Mouse (Mus musculus): ENCODE measurements around the gene Cnga3. TPM values are rescaled to one million over a fixed set of nuclear protein-coding genes. Genes with fewer than 3 reads are reported as not detected.

The Cnga3 gene
- polyA plus RNA-seq, 1 experiment: not detected

- Histone ChIP-seq H3ac (ENCODE audit: control insufficient read depth, insufficient read length) (no peak overlapping the region), H3K4me3 (no peak overlapping the region), H3K36me3 (ENCODE audit: control insufficient read depth, insufficient read depth) (no peaks in the 10 kb centered on the region), H3K79me2 (ENCODE audit: control insufficient read depth, insufficient read depth) (no peaks in the 10 kb centered on the region), H3K27me3 (ENCODE audit: control insufficient read depth, insufficient read depth, insufficient read length) (no peaks in the 10 kb centered on the region), H3K4me2 (ENCODE audit: low read depth) (no peak overlapping the region)
- no peak for TF ChIP-seq POLR2AphosphoS2 (IDR thresholded peaks at IDR 0.05; ENCODE audit: insufficient read length, low read depth)
- TF ChIP-seq MYOG (IDR thresholded peaks at IDR 0.05; ENCODE audit: control insufficient read depth in 1 of 3, insufficient read depth in 1 of 3, insufficient read length in 2 of 3, low read depth in 2 of 3): no peak
- TF ChIP-seq MAX (IDR thresholded peaks at IDR 0.05; ENCODE audit: low read depth): no peak
- TF ChIP-seq E2F4 (IDR thresholded peaks at IDR 0.05; ENCODE audit: insufficient read depth): no peak
- no peak for TF ChIP-seq TCF3 (IDR thresholded peaks at IDR 0.05; ENCODE audit: insufficient read length, low read depth)
- TF ChIP-seq USF1 (IDR thresholded peaks at IDR 0.05; ENCODE audit: low read depth): no peak
- TF ChIP-seq CEBPB (IDR thresholded peaks at IDR 0.05; ENCODE audit: insufficient read depth, poor library complexity, severe bottlenecking): no peak
- no peak for TF ChIP-seq TCF12 (IDR thresholded peaks at IDR 0.05; ENCODE audit: insufficient read depth, poor library complexity, severe bottlenecking)
- no peak for TF ChIP-seq POLR2A (IDR thresholded peaks at IDR 0.05; ENCODE audit: insufficient read length, low read depth)
- no peak for TF ChIP-seq MYOD1 (IDR thresholded peaks at IDR 0.05; ENCODE audit: control insufficient read depth in 1 of 3, insufficient read length in 2 of 3, low read depth in 2 of 3)
- no peak for TF ChIP-seq REST (IDR thresholded peaks at IDR 0.05; ENCODE audit: insufficient read depth, insufficient read length)
- no peak for TF ChIP-seq SRF (IDR thresholded peaks at IDR 0.05; ENCODE audit: control insufficient read depth, insufficient read length, low read depth)
Observed at GRCm38 (mm10) chr1:37187050-37187449, 27.2 kb upstream of the Cnga3 start.

GRCm38 (mm10) chr1:37194607-37195006, 19.6 kb upstream of the Cnga3 start:
- TF ChIP-seq SRF (IDR thresholded peaks at IDR 0.05; ENCODE audit: control insufficient read depth, insufficient read length, low read depth): no peak
- no peak for TF ChIP-seq MYOD1 (IDR thresholded peaks at IDR 0.05; ENCODE audit: control insufficient read depth in 1 of 3, insufficient read length in 2 of 3, low read depth in 2 of 3)
- no peak for TF ChIP-seq TCF12 (IDR thresholded peaks at IDR 0.05; ENCODE audit: insufficient read depth, poor library complexity, severe bottlenecking)
- TF ChIP-seq MYOG (IDR thresholded peaks at IDR 0.05; ENCODE audit: control insufficient read depth in 1 of 3, insufficient read depth in 1 of 3, insufficient read length in 2 of 3, low read depth in 2 of 3): no peak
- no peak overlapping the region for H3K4me2 ChIP-seq (ENCODE audit: low read depth)
- H3K36me3 ChIP-seq (ENCODE audit: control insufficient read depth, insufficient read depth): no peaks in the 10 kb centered on the region
- H3ac ChIP-seq (ENCODE audit: control insufficient read depth, insufficient read length): no peak overlapping the region
- H3K79me2 ChIP-seq (ENCODE audit: control insufficient read depth, insufficient read depth): no peaks in the 10 kb centered on the region
- no peak overlapping the region for H3K4me3 ChIP-seq
- H3K27me3 ChIP-seq (ENCODE audit: control insufficient read depth, insufficient read depth, insufficient read length): no peaks in the 10 kb centered on the region

GRCm38 (mm10) chr1:37201406-37201805, 12.8 kb upstream of the Cnga3 start:
- Histone ChIP-seq H3K79me2 (ENCODE audit: control insufficient read depth, insufficient read depth) (no peaks in the 10 kb centered on the region), H3K4me3 (no peak overlapping the region), H3K4me2 (ENCODE audit: low read depth) (no peak overlapping the region), H3K36me3 (ENCODE audit: control insufficient read depth, insufficient read depth) (no peaks in the 10 kb centered on the region), H3K27me3 (ENCODE audit: control insufficient read depth, insufficient read depth, insufficient read length) (no peaks in the 10 kb centered on the region), H3ac (ENCODE audit: control insufficient read depth, insufficient read length) (no peak overlapping the region)
- TF ChIP-seq MYOG (IDR thresholded peaks at IDR 0.05; ENCODE audit: control insufficient read depth in 1 of 3, insufficient read depth in 1 of 3, insufficient read length in 2 of 3, low read depth in 2 of 3): no peak
- no peak for TF ChIP-seq POLR2AphosphoS2 (IDR thresholded peaks at IDR 0.05; ENCODE audit: insufficient read length, low read depth)
- no peak for TF ChIP-seq CEBPB (IDR thresholded peaks at IDR 0.05; ENCODE audit: insufficient read depth, poor library complexity, severe bottlenecking)
- no peak for TF ChIP-seq USF1 (IDR thresholded peaks at IDR 0.05; ENCODE audit: low read depth)
- no peak for TF ChIP-seq TCF3 (IDR thresholded peaks at IDR 0.05; ENCODE audit: insufficient read length, low read depth)
- no peak for TF ChIP-seq MYOD1 (IDR thresholded peaks at IDR 0.05; ENCODE audit: control insufficient read depth in 1 of 3, insufficient read length in 2 of 3, low read depth in 2 of 3)
- TF ChIP-seq POLR2A (IDR thresholded peaks at IDR 0.05; ENCODE audit: insufficient read length, low read depth): no peak
- TF ChIP-seq TCF12 (IDR thresholded peaks at IDR 0.05; ENCODE audit: insufficient read depth, poor library complexity, severe bottlenecking): no peak
- TF ChIP-seq MAX (IDR thresholded peaks at IDR 0.05; ENCODE audit: low read depth): no peak
- TF ChIP-seq SRF (IDR thresholded peaks at IDR 0.05; ENCODE audit: control insufficient read depth, insufficient read length, low read depth): no peak
- TF ChIP-seq E2F4 (IDR thresholded peaks at IDR 0.05; ENCODE audit: insufficient read depth): no peak
- no peak for TF ChIP-seq REST (IDR thresholded peaks at IDR 0.05; ENCODE audit: insufficient read depth, insufficient read length)

GRCm38 (mm10) chr1:37207743-37208142, 6.5 kb upstream of the Cnga3 start:
- Histone ChIP-seq H3K79me2 (ENCODE audit: control insufficient read depth, insufficient read depth) (no peaks in the 10 kb centered on the region), H3K4me3 (no peak overlapping the region), H3K36me3 (ENCODE audit: control insufficient read depth, insufficient read depth) (no peaks in the 10 kb centered on the region), H3K27me3 (ENCODE audit: control insufficient read depth, insufficient read depth, insufficient read length) (no peaks in the 10 kb centered on the region), H3K4me2 (ENCODE audit: low read depth) (no peak overlapping the region), H3ac (ENCODE audit: control insufficient read depth, insufficient read length) (no peak overlapping the region)
- TF ChIP-seq POLR2AphosphoS2 (IDR thresholded peaks at IDR 0.05; ENCODE audit: insufficient read length, low read depth) (no peak), USF1 (IDR thresholded peaks at IDR 0.05; ENCODE audit: low read depth) (no peak), MYOD1 (IDR thresholded peaks at IDR 0.05; ENCODE audit: control insufficient read depth in 1 of 3, insufficient read length in 2 of 3, low read depth in 2 of 3) (no peak), REST (IDR thresholded peaks at IDR 0.05; ENCODE audit: insufficient read depth, insufficient read length) (no peak), SRF (IDR thresholded peaks at IDR 0.05; ENCODE audit: control insufficient read depth, insufficient read length, low read depth) (no peak), TCF3 (IDR thresholded peaks at IDR 0.05; ENCODE audit: insufficient read length, low read depth) (no peak), E2F4 (IDR thresholded peaks at IDR 0.05; ENCODE audit: insufficient read depth) (no peak), MAX (IDR thresholded peaks at IDR 0.05; ENCODE audit: low read depth) (no peak), TCF12 (IDR thresholded peaks at IDR 0.05; ENCODE audit: insufficient read depth, poor library complexity, severe bottlenecking) (no peak), MYOG (IDR thresholded peaks at IDR 0.05; ENCODE audit: control insufficient read depth in 1 of 3, insufficient read depth in 1 of 3, insufficient read length in 2 of 3, low read depth in 2 of 3) (no peak), CEBPB (IDR thresholded peaks at IDR 0.05; ENCODE audit: insufficient read depth, poor library complexity, severe bottlenecking) (no peak), POLR2A (IDR thresholded peaks at IDR 0.05; ENCODE audit: insufficient read length, low read depth) (no peak)

- TF ChIP-seq SRF (IDR thresholded peaks at IDR 0.05; ENCODE audit: control insufficient read depth, insufficient read length, low read depth): no peak
- TF ChIP-seq TCF12 (IDR thresholded peaks at IDR 0.05; ENCODE audit: insufficient read depth, poor library complexity, severe bottlenecking): no peak
- no peak for TF ChIP-seq MYOG (IDR thresholded peaks at IDR 0.05; ENCODE audit: control insufficient read depth in 1 of 3, insufficient read depth in 1 of 3, insufficient read length in 2 of 3, low read depth in 2 of 3)
- TF ChIP-seq POLR2A (IDR thresholded peaks at IDR 0.05; ENCODE audit: insufficient read length, low read depth): no peak
- no peak for TF ChIP-seq TCF3 (IDR thresholded peaks at IDR 0.05; ENCODE audit: insufficient read length, low read depth)
- no peak for TF ChIP-seq CEBPB (IDR thresholded peaks at IDR 0.05; ENCODE audit: insufficient read depth, poor library complexity, severe bottlenecking)
- no peaks in the 10 kb centered on the region for H3K36me3 ChIP-seq (ENCODE audit: control insufficient read depth, insufficient read depth)
- no peaks in the 10 kb centered on the region for H3K27me3 ChIP-seq (ENCODE audit: control insufficient read depth, insufficient read depth, insufficient read length)
- H3K4me3 ChIP-seq: no peak overlapping the region
- no peak overlapping the region for H3ac ChIP-seq (ENCODE audit: control insufficient read depth, insufficient read length)
- H3K79me2 ChIP-seq (ENCODE audit: control insufficient read depth, insufficient read depth): no peaks in the 10 kb centered on the region
- H3K4me2 ChIP-seq (ENCODE audit: low read depth): no peak overlapping the region
Observed at GRCm38 (mm10) chr1:37212375-37212774, 1.9 kb upstream of the Cnga3 start.

All from myocyte (in vitro differentiated cells).